Mouse (Mus musculus) intestine, postnatal 0 days (tissue): ENCODE data around the gene Bdkrb2. TPM values are rescaled to one million over a fixed set of nuclear protein-coding genes. Genes with fewer than 3 reads are reported as not detected.

Experiments used
- ATAC-seq: fragments of 200-750 bp; cut with Nextera tagmentation; 2 replicates; pipeline ENCODE4 v1.8.0; 2017; ENCODE audit warnings: mild to moderate bottlenecking, moderate TSS enrichment, moderate library complexity
- H3K27ac ChIP-seq: fragments of 300-500 bp; sonication (generic); 2 replicates; pipeline ENCODE4 v1.5.1; 2014; ENCODE audit warnings: mild to moderate bottlenecking, low read depth, low read length, moderate library complexity
- H3K27me3 ChIP-seq: fragments of 300-500 bp; sonication (generic); replicated peaks from 2 replicates; pipeline ENCODE4 v1.6.1; 2014; ENCODE audit warnings: low read length, mixed read lengths; ENCODE audit not compliant: control insufficient read depth, insufficient read depth
- H3K36me3 ChIP-seq: fragments of 300-500 bp; sonication (generic); 2 replicates; pipeline ENCODE4 v1.6.1; 2014; ENCODE audit warnings: mild to moderate bottlenecking, moderate library complexity; ENCODE audit not compliant: control insufficient read depth, insufficient read depth
- H3K4me1 ChIP-seq: fragments of 300-500 bp; sonication (generic); replicated peaks from 2 replicates; pipeline ENCODE4 v1.6.1; 2014; ENCODE audit warnings: antibody characterized with exemption, low read length, mixed read lengths; ENCODE audit not compliant: control insufficient read depth, insufficient read depth
- H3K4me2 ChIP-seq: fragments of 300-500 bp; sonication (generic); replicated peaks from 2 replicates; pipeline ENCODE4 v1.6.1; 2014; ENCODE audit warnings: low read depth, mild to moderate bottlenecking, moderate library complexity
- H3K4me3 ChIP-seq: fragments of 300-500 bp; sonication (generic); 2 replicates; pipeline ENCODE4 v1.5.1; 2014; ENCODE audit warnings: low read depth, low read length
- H3K9ac ChIP-seq: fragments of 300-500 bp; sonication (generic); 2 replicates; pipeline ENCODE4 v1.6.1; 2014; ENCODE audit warnings: mild to moderate bottlenecking, low read depth, low read length
- H3K9me3 ChIP-seq: fragments of 300-500 bp; sonication (generic); 2 replicates; pipeline ENCODE4 v1.6.1; 2016; ENCODE audit warnings: mixed run types; ENCODE audit not compliant: control insufficient read depth
- CTCF ChIP-seq: sonication (generic); IDR thresholded peaks from 2 replicates; pipeline ENCODE4 v1.5.1; 2016; ENCODE audit warnings: low read depth, mild to moderate bottlenecking, control low read depth, antibody characterized with exemption, moderate library complexity
- WGBS: fragments of 180-500 bp; shearing (Covaris S2); extraction: QIAGEN DNeasy Blood & Tissue Kit; methylation state at CpG from one replicate; pipeline ENCODE4 v1.1.7; 2014; 5-methylcytosine and 5-hydroxymethylcytosine counted together
- polyA plus RNA-seq: library from polyadenylated mRNA; unstranded; fragments of >200 nt; fragmentation: Nextera tagmentation; extraction: Ambion mirVana; gene quantifications from 2 replicates; pipeline ENCODE4 v1.2.1, GENCODE M21; 2015

Bdkrb2 gene
- polyA plus RNA-seq, 1 experiment from 2014 or later = 4.4 TPM

DNA sequence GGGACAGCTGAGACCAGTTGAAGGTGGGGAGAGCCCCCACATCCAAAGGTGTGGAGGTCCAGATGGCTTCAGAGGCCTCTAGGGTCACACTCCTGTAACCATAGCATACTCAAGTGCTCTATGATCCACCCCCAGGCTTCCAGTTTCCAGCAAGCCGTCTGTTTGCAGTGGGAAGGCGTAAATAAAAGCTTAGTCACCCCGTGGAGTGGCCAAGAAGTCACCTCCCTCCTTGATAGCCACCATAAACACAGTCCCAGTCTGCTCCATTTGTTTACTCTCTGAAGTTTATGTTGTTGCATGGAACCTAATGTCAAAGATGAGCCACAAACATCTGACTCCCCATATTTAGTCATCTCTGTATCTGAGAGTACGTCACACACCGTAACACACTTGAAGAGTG lies 25.9 kb upstream of the Bdkrb2 start:
- Histone ChIP-seq H3K36me3 (no peaks in the 10 kb centered on the region), H3K9ac (no peak overlapping the region), H3K27me3 (no peaks in the 10 kb centered on the region), H3K4me1 (no peaks in the 10 kb centered on the region), H3K4me3 (no peak overlapping the region), H3K27ac (no peak overlapping the region), H3K4me2 (no peak overlapping the region), H3K9me3 (no peaks in the 10 kb centered on the region)
- WGBS = 45% methylated on average over 5 of the region's 5 CpGs
- TF ChIP-seq CTCF = no peak
- ATAC-seq = peak; percentile 31; the same call in 1 of the 2 replicates

DNA sequence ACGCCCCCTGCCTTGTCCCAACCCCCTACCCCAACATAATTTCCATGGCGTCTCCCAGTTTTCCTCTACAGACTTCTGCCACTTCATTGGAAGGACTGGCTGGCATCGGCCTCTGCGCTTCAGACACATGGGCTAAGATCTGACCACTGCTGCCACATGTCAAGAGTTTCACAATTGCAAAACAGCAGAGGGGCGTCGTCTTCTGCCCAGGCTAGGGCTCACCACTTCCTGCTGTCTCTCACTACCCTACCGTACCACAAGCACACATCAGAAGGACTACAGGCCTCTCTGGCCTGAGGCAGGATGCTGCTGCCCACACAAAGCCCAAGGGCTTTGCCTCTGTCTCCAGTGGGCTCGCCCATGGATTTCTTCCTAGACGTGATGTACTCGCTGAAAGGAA lies 23.4 kb upstream of the Bdkrb2 start:
- no peak for TF ChIP-seq CTCF
- no peak overlapping the region for H3K27ac ChIP-seq
- H3K27me3 ChIP-seq = no peaks in the 10 kb centered on the region
- no peaks in the 10 kb centered on the region for H3K4me1 ChIP-seq
- no peaks in the 10 kb centered on the region for H3K9me3 ChIP-seq
- 93% methylated on average over 10 of the region's 10 CpGs for WGBS
- H3K4me3 ChIP-seq = no peak overlapping the region
- no peak overlapping the region for H3K4me2 ChIP-seq
- no peak for ATAC-seq
- no peaks in the 10 kb centered on the region for H3K36me3 ChIP-seq
- no peak overlapping the region for H3K9ac ChIP-seq

DNA sequence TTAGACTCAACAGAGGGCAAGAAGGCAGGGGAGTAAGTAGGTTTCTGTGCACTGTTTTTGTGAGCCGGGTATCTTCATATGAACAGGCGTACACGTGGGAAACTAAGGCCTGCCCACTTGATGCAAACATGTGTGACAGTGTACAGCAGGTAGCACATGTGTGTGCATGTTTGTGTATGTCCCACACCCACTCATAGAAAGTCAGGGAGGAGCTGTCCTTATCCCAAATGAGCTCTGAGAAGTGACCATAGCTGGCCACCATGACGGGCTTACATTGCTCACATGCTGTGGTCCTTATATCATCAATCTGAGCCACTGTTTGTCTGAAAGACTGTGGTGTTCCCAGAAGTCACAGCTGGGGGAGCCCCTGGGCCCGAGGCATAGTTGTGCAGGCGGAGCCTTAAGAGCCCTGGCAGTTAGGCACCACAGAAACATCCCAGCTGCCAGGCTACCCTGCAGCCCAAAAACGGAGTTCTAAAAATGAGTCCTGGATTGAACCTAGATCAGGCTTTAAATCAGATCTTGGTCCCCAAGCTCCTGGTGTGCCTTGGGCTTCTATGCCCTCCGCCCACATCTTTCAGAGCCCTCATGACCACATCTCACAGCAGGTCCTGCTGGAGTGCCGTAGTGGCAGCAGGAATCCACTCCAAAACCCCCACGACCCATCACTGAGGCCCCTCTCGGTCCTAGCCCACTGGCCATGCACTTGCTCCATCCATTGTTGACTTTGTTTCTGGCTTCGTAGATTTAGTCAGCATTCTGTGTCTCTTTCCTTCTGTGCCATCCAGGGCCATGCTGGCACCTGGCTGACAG lies 21.2 kb upstream of the Bdkrb2 start:
- Histone ChIP-seq H3K4me2 (no peak overlapping the region), H3K9me3 (no peaks in the 10 kb centered on the region), H3K9ac (no peak overlapping the region), H3K4me1 (0 out of 2 replicates have a peak, but pooled peaks cover 4% of the 10 kb centered on the region), H3K4me3 (no peak overlapping the region), H3K27ac (no peak overlapping the region), H3K36me3 (no peaks in the 10 kb centered on the region), H3K27me3 (no peaks in the 10 kb centered on the region)
- 70% methylated on average over 12 of the region's 12 CpGs for WGBS
- TF ChIP-seq CTCF = peak; percentile 30; the same call in 1 of the 2 replicates
- no peak for ATAC-seq

DNA sequence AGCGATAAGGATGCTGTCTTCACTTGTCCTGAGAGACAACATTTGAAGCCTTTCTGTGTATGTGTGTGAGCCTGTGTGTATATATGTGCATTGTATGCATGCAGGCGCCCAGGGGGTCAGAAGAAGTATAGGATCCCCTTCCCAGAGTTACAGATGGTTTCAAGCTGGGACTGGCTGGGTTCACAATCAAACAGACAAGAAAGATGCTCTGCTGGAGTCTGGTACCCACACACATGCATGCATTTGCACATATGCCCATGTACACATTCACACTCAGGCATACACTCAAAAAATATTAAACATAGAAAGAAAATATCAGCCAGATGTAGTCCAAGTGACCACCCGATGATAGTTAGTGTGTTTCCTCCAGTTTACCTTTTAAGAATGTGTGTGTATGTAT lies 20.5 kb upstream of the Bdkrb2 start:
- TF ChIP-seq CTCF = no peak
- WGBS = 73% methylated on average over 3 of the region's 3 CpGs

DNA sequence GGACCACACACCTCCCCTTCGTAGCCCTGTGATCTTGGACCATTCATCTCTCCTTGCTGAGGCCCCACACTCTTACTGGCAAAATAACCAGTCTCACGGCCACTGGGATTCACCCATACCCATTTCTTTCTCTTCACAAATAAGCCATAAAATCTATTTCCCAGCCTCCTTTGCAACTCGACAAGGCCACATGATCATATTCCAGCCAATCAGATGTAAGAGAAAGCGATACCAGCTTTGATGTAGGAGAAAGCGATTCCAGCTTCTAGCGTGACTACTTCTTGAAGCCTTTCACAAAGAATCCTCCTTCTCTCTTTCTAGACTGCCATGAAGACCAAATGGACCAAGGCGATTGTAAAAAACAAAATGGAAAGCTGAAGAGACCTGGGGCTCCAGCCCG lies 19.9 kb upstream of the Bdkrb2 start:
- Histone ChIP-seq H3K4me2 (no peak overlapping the region), H3K27me3 (no peaks in the 10 kb centered on the region), H3K9ac (no peak overlapping the region), H3K9me3 (no peaks in the 10 kb centered on the region), H3K27ac (no peak overlapping the region), H3K36me3 (no peaks in the 10 kb centered on the region), H3K4me1 (peaks cover 8% of the 10 kb centered on the region; the same call in 1 of the 2 replicates), H3K4me3 (no peak overlapping the region)
- no peak for ATAC-seq
- TF ChIP-seq CTCF = no peak
- 70% methylated on average over 8 of the region's 8 CpGs for WGBS

More for the DNA sequence above, 20.5 kb upstream of the Bdkrb2 start:
- Histone ChIP-seq H3K27ac (no peak overlapping the region), H3K9me3 (no peaks in the 10 kb centered on the region), H3K27me3 (no peaks in the 10 kb centered on the region), H3K4me3 (no peak overlapping the region), H3K4me1 (0 out of 2 replicates have a peak, but pooled peaks cover 4% of the 10 kb centered on the region), H3K4me2 (no peak overlapping the region), H3K9ac (no peak overlapping the region), H3K36me3 (no peaks in the 10 kb centered on the region)
- ATAC-seq = no peak

DNA sequence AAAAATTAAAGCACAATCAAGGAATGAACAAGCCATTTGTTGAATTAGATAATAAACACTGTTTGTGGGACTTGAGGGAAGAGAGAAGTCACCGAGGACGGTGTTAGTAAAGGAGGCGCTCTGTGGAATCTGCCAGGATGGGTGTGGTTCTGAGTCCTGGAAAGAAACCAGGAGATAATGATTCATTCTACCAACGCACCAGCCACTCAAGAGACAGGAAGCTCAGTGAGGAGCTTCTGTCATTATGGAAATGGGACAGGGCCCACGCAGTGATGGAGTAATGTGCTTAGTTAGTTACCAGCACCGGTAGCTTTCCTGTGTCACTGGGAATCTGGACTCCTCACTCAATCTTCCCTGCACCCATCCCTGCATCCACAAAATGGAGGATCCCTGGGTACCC lies 19.3 kb upstream of the Bdkrb2 start:
- ATAC-seq = no peak
- H3K4me2 ChIP-seq = no peak overlapping the region
- no peak for TF ChIP-seq CTCF
- no peak overlapping the region for H3K9ac ChIP-seq
- H3K27me3 ChIP-seq = no peaks in the 10 kb centered on the region
- H3K4me3 ChIP-seq = no peak overlapping the region
- H3K36me3 ChIP-seq = no peaks in the 10 kb centered on the region
- peaks cover 9% of the 10 kb centered on the region; the same call in 1 of the 2 replicates for H3K4me1 ChIP-seq
- WGBS = 36% methylated on average over 6 of the region's 6 CpGs
- H3K27ac ChIP-seq = no peak overlapping the region
- no peaks in the 10 kb centered on the region for H3K9me3 ChIP-seq
